Mouse (Mus musculus): Measurements from ENCODE around the gene Cd248.

DNA sequence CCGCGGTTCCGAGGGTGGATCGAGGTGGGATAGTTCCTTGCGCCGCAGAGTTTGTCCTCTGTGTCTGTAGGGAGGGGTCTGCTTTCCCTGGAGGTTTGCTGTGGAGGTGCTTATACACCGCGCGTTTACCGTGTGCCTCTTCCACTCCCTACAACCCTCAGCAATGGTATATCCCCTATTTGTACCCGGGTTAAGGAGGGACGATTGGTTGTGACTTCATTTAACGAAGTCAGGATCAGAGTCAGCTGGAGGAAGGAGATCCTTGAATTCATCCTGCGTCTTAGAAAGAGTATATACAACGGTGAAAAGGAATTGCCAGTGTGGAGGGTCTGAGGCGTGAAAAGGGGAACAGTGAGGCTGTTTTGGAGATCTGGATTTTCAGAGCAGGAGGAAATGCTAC is 26.3 kb upstream of the Cd248 start:
- TF ChIP-seq CTCF (IDR thresholded peaks at IDR 0.05; ENCODE audit: control insufficient read depth, insufficient read depth, insufficient read length) (no peak), MAX (IDR thresholded peaks at IDR 0.05) (no peak), MYOD1 (IDR thresholded peaks at IDR 0.05; ENCODE audit: control insufficient read depth, insufficient read length, low read depth) (no peak), USF1 (IDR thresholded peaks at IDR 0.05; ENCODE audit: low read depth) (no peak)

Data from C2C12 (cell line).